Mouse (Mus musculus): Measurements from ENCODE around the gene Vcam1. TPM values are rescaled to one million over a fixed set of nuclear protein-coding genes. Genes with fewer than 3 reads are reported as not detected.

Gene Vcam1
- total RNA-seq, 4 experiments from 2014 or later, result 21.2 to 29.7 (median 23.9) TPM

DNA sequence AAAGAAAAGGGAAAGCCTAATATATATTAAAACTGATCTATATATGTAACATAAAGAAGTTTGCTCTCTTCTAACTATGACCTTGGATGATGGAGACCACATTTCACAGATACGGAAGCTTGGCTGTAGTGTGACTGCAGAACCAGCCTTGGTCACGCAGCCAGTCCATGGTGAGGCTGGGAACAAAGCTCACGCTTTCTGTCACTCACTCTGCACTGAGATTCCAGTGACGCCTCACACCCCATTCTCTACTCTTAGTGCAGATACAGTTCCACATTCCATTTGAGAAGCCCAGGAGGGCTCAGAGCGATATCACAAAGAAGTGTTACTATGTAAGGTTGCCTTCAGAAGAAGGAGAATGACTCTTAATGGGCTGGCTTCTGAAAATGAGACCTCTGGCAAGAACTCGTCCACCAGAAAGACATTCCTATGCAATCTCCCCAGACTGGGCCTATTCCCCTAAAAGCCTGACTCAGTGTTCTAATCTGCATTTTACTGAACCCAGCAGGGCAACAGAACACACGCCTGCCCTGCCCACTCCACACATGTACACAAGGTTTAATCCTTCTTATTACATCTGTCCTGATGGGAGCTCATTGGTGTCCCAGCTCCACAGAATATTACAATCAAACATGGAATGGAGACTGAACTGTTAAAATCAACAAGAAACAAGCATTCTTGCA is 2.8 kb downstream of the Vcam1 start:
- DNase-seq (ENCODE audit: low spot score in 2 of 2), result no peak

DNA sequence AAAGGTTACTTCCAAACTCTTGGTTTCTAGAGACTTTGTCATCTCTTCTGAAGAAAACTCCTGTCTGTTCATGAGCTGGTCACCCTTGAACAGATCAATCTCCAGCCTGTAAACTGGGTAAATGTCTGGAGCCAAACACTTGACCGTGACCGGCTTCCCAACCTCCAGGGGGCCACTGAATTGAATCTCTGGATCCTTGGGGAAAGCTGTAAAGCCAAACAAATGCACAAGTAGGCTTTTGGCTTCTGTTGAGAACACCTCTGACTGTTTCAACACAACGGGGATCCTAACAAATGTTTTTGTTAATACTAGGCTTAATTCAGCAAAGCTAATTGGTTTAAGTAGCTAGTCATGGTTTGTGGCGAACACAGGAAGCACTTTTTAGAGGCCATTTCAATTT is 3.4 kb downstream of the Vcam1 start:
- DNase-seq (ENCODE audit: low spot score in 2 of 2), result no peak

DNA sequence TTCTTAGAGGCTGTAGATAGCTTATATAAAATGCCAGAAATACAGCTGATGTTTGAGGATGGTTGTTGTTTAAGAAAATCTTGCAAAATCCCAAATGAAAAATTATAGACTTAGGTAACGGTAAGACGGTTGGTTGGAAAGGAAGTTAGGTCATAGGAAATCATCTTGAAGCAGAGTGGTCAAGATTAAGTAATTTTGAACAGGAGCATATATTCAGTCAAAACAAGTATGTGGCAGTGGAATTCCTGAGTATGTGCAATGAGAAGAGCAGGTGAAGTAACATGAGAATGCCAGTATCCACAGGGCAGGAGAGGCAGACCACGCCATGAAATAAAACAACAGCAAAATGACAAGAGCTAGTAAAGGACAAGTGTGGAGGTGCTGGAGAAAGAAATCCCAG is 5.7 kb downstream of the Vcam1 start:
- no peak for DNase-seq (ENCODE audit: low spot score in 2 of 2)

DNA sequence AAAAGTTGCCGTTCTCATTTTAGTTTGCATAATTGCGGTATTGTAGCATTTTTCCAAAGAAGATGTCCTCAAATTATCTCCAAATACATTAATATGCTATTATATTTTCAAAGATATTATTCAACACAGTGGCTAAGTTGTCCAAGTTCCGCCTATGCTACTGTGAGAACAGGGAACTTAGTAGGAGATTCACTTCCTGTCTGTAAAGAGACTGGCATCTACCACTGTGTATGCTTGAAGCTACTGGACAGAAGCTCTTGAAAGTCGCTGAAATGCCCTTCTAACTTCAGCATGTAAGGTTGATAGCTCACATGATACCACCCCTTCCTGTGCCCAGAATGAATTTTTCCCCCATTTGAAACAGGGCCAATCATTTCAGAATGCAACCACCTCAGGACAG is 6.8 kb downstream of the Vcam1 start:
- no peak for DNase-seq (ENCODE audit: low spot score in 2 of 2)

DNA sequence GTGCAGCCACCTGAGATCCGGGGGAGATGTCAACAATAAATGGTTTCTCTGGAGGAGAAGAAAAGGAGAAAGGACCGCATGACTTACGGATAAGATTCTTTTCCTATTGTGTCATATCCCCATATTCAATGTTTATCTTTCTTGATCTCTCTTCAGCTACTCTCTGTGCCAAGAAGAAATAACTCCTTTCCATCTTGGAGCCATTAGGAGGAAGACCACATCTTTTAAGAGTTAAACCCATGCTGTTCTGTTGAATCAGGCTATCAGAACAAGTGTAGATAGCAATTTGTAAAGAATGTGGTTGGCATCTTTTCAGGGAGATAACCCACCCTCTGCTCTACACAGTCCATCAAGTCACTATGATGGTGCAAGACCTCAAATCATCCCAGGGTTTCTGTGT is 8.5 kb downstream of the Vcam1 start:
- no peak for DNase-seq (ENCODE audit: low spot score in 2 of 2)

DNA sequence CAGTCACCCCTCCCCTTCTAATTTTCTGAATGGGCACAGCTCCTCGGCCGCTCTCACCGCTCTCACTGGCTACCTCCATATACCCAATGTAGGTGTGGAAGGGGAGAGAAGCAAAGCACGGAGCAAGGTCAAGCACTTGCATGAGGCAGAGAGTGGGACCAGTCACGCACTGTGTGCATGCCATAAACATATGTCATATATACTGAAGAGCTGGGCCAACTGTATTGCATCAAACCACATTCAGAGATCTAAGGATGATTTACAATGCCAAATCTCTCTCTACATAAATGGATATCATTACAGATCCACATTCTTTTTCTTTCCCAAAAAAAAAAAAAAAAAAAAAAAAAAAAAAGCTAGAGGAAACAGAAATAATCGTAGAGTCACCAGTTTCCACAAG is 9.1 kb downstream of the Vcam1 start:
- DNase-seq (ENCODE audit: low spot score in 2 of 2), result no peak

DNA sequence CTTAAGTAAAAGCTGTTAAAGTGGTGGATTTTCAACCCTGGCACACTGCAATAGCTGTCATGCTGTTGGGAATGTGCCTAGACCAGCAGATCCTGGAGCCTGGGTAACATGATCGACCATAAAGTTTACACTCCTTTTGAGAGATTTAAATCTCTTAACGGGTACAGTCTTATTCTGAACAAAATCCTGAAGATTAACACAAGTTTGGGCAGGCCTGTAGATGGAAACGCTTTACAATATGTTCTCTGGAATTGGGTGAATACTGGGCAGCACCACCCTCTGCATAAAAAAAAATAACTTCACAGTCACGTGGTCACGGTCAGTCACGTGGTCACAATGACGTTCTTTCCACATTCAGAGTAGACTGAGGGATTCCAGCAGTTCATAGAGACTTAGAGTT is 10.3 kb downstream of the Vcam1 start:
- no peak for DNase-seq (ENCODE audit: low spot score in 2 of 2)

DNA sequence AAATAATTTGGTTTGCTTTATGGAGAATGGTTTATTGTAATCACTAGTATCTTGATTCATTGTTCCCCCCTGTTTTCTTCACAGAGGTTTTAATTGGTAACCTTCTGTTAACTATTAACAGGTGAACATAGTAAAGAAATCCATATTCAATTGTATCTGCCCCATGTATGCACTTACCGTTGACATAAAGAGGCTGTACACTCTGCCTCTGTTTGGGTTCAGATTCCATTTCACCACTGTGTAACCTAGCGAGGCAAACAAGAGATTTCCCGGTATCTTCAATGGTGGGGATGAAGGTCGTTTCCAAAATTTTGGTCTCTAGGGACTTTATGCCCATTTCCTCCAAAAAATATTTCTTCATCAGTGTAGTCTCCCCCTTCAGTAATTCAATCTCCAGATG is 12.4 kb downstream of the Vcam1 start:
- DNase-seq (ENCODE audit: low spot score in 2 of 2), result no peak

DNA sequence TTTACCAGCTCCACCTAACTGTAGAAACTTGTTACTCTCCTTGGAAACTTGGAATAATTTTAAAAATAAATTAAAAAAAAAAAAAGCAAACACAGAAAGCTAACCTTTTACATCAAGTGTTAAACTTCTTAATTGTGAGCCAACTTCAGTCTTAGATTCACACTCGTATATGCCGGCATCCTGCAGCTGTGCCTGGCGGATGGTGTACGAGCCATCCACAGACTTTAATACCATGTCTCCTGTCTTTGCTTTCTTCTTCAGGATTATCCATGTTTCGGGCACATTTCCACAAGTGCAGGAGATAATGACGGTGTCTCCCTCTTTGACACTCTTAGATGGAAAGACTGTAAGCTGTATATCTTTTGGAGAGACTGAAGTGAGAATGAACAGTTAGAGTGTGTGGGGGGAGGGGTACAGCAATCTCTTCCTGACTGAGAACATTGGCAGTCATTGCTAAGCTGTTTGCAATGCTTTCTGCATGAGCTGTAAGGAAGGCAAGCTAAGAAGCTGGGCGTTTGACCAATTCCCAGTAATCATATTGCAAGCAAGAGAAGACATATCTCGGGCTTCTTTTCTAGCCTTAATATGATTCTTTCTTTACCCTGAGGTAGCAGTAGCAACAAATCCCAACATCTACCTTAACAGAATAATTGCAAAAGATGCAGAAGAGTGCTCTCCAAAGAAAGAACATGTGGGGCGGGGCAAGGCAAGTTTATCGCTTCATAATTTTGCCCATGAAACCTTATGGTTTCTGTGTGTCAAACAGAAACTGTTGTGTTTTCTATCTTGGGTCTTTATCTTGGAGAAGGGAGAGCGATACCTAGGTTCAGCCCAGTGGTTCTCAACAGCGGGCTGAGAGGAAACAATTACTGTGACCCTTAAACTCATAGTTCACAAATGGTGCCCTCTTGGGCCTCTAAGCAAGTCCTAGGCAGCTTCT is 15.0 kb downstream of the Vcam1 start:
- DNase-seq (ENCODE audit: low spot score in 2 of 2), result no peak

DNA sequence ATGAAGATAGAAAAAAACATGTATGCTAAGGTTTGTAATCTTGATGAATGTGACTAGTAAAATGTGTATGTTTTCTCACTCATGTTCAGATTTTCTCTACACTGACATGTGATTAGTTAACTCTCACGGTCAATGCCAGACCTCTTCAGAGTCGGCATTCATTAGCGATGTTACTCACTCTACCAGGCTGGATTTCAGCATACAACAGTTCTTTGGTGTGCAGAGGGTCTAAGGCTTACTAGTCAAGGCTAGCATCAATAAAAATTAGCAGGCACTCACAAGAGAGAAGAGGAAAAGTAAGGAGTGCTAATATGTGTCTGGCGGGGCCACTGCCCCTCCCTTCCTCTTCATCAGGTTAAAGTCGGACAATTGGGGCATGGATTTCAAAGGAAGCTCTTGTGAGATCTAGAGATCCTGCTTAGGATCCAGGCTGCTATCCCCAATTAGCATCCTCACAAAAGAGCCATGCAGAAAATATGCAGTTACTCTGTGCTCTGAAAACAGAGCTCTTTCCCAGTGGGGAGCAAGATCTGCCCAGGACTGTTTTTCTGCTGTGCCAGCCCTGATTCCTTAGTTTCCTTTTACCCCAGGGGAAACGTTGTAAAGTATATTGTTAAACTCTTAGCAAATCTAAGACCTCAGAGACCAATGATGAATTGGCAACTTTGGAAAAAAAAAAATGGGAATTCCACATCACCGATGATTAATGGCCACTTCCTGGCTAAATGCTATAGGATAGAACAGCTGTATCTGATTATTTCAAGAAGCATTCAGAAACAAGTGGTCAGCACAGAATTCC is 15.8 kb downstream of the Vcam1 start:
- DNase-seq (ENCODE audit: low spot score in 2 of 2), result no peak

DNA sequence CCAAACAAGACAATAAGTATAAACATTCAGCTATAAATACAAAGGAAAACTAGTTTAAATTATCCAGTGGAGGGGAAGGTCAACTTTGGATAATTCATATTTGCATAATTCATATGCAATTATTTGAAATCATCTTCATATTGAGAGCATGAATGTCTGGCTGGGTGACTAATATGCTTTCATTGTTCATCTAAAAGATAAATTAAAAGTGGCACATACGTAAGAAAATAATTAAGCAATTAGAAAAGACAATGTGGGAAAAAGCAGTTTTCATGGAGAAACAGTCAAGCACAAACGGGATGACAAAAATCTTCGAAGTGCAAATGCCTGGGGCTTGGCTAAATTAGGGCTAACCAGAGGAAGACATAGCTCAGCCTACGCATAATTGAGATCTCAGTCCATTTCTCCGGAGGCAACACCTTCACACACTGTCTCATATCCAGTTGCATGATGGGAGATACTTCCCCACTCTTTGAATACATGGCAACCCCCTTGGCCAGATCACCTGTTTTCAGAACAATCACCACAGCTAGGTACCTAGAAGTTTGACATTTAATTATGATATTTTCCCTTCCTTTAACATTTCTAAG is 16.6 kb downstream of the Vcam1 start:
- DNase-seq (ENCODE audit: low spot score in 2 of 2), result no peak

DNA sequence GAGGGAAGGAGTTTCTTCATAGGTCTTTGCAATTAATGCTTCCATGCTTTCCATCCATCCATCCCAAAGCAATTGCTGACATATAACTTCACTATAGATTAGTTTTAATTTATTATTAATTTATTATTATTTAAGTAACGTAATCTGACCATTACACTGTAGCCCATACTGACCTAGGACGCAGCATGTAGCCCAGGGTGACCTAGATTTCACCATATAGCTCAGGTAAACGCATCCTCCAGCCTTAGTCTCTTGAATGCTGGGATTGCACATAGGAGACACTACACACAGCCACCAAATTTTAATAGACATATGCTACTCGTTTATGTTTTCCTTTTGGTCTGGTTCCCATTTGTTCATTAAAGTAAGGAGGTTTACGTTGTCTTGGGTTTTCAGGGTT is 23.8 kb downstream of the Vcam1 start:
- no peak for DNase-seq (ENCODE audit: low spot score in 2 of 2)

DNA sequence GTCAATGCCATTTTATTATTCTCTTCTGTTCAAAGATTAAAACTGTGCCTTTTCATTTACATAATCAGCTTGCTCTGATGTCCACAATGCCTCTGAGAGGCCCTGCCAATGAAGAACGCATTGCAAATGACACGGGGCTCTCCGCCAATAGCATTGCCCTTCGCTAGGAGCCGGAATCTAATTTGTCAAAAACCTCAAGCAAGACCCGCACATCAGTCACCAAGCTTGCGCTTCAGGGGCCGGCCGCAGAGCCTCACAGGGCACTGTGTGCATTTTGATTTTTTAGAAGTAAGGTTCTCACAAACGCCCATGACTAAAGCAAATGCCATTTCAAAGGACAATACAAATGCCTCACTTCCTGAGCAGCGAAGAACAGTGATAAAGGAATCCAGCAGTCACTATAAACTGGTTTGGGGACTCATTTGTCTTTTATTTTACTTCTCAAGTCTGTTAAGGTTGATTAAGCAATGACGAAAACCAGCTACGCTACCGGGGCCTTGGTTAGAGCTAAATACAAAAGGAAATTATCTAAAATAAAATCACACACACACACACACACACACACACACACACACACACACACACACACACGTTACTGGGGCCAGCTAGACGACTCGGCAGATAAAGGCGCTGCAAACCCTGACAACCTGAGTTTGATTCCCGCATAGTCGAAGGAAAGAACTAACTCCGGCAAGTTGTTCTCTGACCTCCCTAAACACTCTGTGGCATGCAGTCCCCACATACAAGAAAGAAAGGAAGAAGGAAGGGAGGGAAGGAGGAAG is 24.4 kb downstream of the Vcam1 start:
- peak; percentile 41 to 51 for DNase-seq (ENCODE audit: low spot score in 2 of 2)

DNA sequence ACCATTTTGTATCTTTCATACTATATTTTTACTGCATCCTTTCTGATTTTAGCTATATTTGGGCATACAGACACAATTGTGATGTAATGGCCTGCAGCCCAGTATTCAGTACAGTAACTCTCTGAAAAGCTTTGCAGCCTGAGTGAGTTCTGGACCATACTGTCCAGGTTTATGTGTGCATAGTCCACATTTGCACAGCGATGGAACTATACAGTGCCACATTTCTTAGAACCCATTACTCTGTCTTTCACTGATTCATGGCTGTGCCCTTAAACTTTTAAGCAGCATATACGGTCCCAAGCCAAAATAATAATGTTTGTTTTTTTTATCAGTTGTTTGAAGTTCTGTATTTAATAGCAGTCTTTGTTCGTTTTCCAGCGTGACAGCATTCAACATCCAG is 25.2 kb downstream of the Vcam1 start:
- no peak for DNase-seq (ENCODE audit: low spot score in 2 of 2)

DNA sequence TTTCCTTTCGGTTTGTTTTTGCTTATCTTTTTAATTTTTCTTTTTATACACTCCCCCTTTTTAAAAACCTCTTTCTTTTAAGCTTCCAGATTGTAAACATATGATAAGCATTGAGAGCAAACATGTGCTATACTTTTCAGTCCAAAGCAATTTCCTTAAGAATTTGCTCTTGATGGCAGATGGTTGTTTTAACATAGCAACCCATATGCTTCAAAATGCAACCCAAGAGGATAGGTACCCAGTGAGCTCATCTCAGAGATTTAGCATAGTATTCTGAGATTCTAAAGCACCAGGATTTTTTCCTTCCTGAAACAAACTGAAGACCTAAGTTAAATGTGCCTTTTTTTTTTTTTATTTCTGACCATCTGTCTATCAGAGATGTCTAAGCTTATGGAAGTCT is 28.6 kb downstream of the Vcam1 start:
- DNase-seq (ENCODE audit: low spot score in 2 of 2), result no peak

DNA sequence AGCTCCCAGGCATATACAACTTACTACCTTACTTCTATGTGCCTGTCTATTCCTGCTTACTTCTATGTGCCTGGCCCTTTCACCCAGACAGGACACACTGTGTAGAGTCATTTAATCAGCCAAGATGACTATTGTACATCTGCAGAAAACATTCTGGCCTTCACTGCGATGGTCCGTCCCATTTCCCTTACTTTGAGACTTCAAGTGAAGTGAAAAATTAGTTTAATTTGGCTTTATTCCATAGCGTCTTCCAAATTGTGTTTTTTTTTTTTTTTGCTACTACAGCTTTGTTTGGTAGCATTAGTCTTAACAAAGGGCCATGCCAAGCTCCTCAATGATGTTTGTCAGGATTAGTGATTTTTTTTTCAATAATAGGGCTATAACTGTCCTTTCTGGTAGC is 33.6 kb downstream of the Vcam1 start:
- DNase-seq (ENCODE audit: low spot score in 2 of 2), result no peak

DNA sequence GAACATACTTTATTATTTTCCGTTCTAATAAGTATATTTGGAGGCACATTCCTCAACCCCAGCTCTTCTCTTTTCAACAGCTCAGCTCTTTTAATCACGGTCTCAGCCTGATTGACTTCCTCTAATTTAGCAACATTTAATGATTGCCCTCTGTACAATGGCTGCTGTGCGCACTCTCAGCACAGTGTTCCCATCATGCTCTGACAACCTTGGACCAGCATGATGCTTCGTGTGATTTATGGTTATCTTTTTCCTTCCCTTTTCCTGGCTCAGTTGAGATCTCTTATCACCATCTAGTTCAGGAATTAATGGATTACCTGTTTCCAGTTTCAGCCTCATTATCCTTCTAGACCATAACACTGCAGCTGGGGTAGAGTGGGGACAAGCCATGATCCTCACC is 34.2 kb downstream of the Vcam1 start:
- no peak for DNase-seq (ENCODE audit: low spot score in 2 of 2)

DNA sequence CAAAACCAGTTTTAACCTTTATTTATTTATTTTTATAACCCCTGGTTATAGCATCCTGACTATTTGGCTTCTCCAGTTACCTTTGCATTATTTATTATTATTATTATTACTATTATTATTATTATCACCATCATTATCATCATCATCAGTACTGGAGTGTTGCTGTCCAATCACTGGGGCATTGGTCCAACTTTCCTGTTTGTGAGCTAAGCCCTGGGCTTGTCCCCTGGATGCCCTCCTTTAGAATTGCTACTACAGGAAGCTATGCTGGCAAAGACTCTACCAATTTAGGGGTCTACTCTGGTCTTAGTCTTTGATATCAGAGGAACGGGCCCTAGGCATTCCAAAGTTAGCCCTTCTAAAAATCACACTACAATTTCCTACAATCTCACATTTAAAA is 34.6 kb downstream of the Vcam1 start:
- DNase-seq (ENCODE audit: low spot score in 2 of 2), result no peak

DNA sequence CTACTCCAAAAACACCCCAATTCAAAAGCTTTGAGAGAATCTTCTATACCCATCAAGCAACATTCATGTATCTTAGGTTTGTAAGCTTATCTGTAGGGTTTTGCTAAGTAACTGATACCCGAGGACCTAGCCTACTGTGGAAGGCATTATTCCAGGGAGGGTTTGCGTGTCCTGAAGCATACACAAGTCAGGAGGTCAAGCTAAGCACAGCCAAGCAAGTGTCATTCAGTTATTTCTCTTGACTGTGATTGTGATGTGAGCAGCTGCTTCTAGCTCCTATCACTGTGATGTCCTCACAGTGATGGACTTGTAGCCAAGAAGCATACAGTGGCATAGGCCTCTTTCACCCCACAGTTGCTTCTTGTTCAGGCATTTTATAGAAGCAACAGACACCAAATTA is 35.2 kb downstream of the Vcam1 start:
- no peak for DNase-seq (ENCODE audit: low spot score in 2 of 2)

DNA sequence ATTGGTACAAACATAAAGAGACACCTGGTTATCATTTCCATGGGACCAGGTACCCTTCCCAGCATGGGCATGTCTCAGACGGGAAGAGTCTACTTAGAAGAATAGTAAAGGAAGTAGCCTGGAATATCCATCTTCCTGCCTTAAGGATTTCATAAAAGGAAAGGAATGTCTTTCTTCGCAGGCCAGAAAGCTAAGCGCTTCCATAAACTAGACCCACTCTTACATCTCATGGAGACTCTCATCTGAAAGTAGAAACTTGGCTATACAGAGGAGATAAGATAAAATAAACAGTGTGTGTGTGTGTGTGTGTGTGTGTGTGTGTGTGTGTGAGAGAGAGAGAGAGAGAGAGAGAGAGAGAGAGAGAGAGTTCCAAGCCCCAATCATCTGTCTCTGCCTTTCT is 36.9 kb downstream of the Vcam1 start:
- no peak for DNase-seq (ENCODE audit: low spot score in 2 of 2)

DNA sequence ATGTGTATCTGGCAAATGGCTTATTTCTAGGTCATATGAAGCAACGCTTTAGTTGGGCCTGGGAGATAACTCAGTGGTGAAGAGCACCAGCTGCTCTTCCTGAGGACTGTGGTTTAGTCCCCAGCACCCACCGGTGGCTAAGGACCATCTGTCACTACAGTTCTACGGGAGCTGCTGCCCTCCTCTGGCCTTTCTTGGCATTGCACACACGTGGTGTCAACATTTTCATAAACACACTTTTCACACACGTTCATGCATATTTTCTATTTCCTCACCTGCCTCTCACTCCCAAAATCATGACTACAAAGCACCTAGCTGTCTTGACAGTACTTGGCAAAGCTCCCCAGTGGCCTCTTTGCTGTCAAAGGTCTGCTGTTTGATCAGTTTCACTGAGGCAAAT is 37.8 kb downstream of the Vcam1 start:
- DNase-seq (ENCODE audit: low spot score in 2 of 2), result no peak

Data from layer of hippocampus, adult 8-10 months (tissue).